Mouse (Mus musculus) liver, adult 2 months (tissue): ENCODE measurements at regions not wholly inside any gene's neighbourhood (a gene's known extent, or its start where the extent isn't known, plus 50 kb on each side); places are given as distances from the start of the nearest gene placed in this dataset.

ENCODE experiments used
- DNase-seq: peaks from one replicate; pipeline ENCODE4 v3.0.0-alpha.2; 2011; ENCODE audit warnings: low read depth, low spot score; ENCODE audit errors: extremely low read depth
- H3K27ac ChIP-seq: fragments of 200-500 bp; replicated peaks from 2 replicates; pipeline ENCODE4 v1.5.1; 2012; ENCODE audit warnings: low read depth, mild to moderate bottlenecking, control low read depth, inconsistent platforms, low read length; ENCODE audit not compliant: insufficient read depth
- H3K27me3 ChIP-seq: fragments of 200-500 bp; 2 replicates; pipeline ENCODE4 v1.6.1; 2012; ENCODE audit warnings: mild to moderate bottlenecking, moderate library complexity, low read length, inconsistent platforms; ENCODE audit not compliant: control insufficient read depth, insufficient read depth
- H3K36me3 ChIP-seq: fragments of 200-500 bp; 2 replicates; pipeline ENCODE4 v1.6.1; 2012; ENCODE audit warnings: low read length, inconsistent platforms; ENCODE audit not compliant: control insufficient read depth, insufficient read depth
- H3K4me1 ChIP-seq: fragments of 200-500 bp; 2 replicates; pipeline ENCODE4 v1.6.1; 2011; ENCODE audit warnings: low read length; ENCODE audit not compliant: control insufficient read depth, insufficient read depth
- H3K4me3 ChIP-seq: fragments of 200-500 bp; 2 replicates; pipeline ENCODE4 v1.5.1; 2011; ENCODE audit warnings: low read depth, mild to moderate bottlenecking, control low read depth, low read length, moderate library complexity; ENCODE audit not compliant: insufficient read depth
- H3K79me2 ChIP-seq: fragments of 200-500 bp; 2 replicates; pipeline ENCODE4 v1.6.1; 2012; ENCODE audit warnings: inconsistent platforms, mild to moderate bottlenecking, low read length, moderate library complexity; ENCODE audit not compliant: control insufficient read depth, insufficient read depth
- H3K9ac ChIP-seq: fragments of 200-500 bp; 2 replicates; pipeline ENCODE4 v1.6.1; 2012; ENCODE audit warnings: low read depth, mild to moderate bottlenecking, control low read depth, inconsistent platforms, low read length
- CTCF ChIP-seq: fragments of 200-500 bp; IDR thresholded peaks from 2 replicates; pipeline ENCODE4 v1.5.1; 2011; ENCODE audit warnings: low read depth, low read length, control low read depth
- POLR2A ChIP-seq: fragments of 200-500 bp; IDR thresholded peaks from 2 replicates; pipeline ENCODE4 v1.6.1; 2011; ENCODE audit warnings: low read length, control low read depth; ENCODE audit not compliant: insufficient read depth; ENCODE audit errors: extremely low read depth
- WGBS: fragments of 180-500 bp; shearing (Covaris S2); methylation state at CpG from one replicate; pipeline ENCODE4 v1.1.7; 2018; 5-methylcytosine and 5-hydroxymethylcytosine counted together

GRCm38 (mm10) chr13:6029461-6029860 lies 168.2 kb downstream of the Klf6 start:
- 91% methylated on average over 6 of the region's 6 CpGs for WGBS
- H3K27me3 ChIP-seq, result no peaks in the 10 kb centered on the region

GRCm38 (mm10) chr13:6030128-6030527 lies 168.8 kb downstream of the Klf6 start:
- Histone ChIP-seq H3K4me3 (no peak overlapping the region), H3K27me3 (no peaks in the 10 kb centered on the region), H3K4me1 (no peaks in the 10 kb centered on the region), H3K27ac (no peak overlapping the region), H3K9ac (no peak overlapping the region), H3K79me2 (no peaks in the 10 kb centered on the region), H3K36me3 (no peaks in the 10 kb centered on the region)
- TF ChIP-seq CTCF, result no peak
- TF ChIP-seq POLR2A, result no peak
- WGBS, result 61% methylated on average over 2 of the region's 2 CpGs
- no peak for DNase-seq

More at GRCm38 (mm10) chr13:6029461-6029860, 168.2 kb downstream of the Klf6 start:
- Histone ChIP-seq H3K27ac (no peak overlapping the region), H3K4me3 (no peak overlapping the region), H3K79me2 (no peaks in the 10 kb centered on the region), H3K36me3 (no peaks in the 10 kb centered on the region), H3K4me1 (no peaks in the 10 kb centered on the region), H3K9ac (no peak overlapping the region)
- TF ChIP-seq CTCF, result no peak
- no peak for TF ChIP-seq POLR2A
- DNase-seq, result no peak

- 90% methylated on average over 7 of the region's 7 CpGs for WGBS
Observed at GRCm38 (mm10) chr13:6040132-6040531, 178.8 kb downstream of the Klf6 start.

GRCm38 (mm10) chr13:6040663-6041062 lies 179.4 kb downstream of the Klf6 start:
- 78% methylated on average over 2 of the region's 2 CpGs for whole genome bisulfite sequencing
- H3K9ac ChIP-seq, result no peak overlapping the region
- no peaks in the 10 kb centered on the region for H3K79me2 ChIP-seq
- no peaks in the 10 kb centered on the region for H3K36me3 ChIP-seq
- no peak overlapping the region for H3K27ac ChIP-seq
- no peaks in the 10 kb centered on the region for H3K27me3 ChIP-seq
- H3K4me3 ChIP-seq, result no peak overlapping the region
- H3K4me1 ChIP-seq, result no peaks in the 10 kb centered on the region
- DNase-seq, result no peak
- TF ChIP-seq POLR2A (no peak), CTCF (no peak)

More at GRCm38 (mm10) chr13:6040132-6040531, 178.8 kb downstream of the Klf6 start:
- H3K27me3 ChIP-seq, result no peaks in the 10 kb centered on the region
- H3K9ac ChIP-seq, result no peak overlapping the region
- no peaks in the 10 kb centered on the region for H3K36me3 ChIP-seq
- no peak for DNase-seq
- H3K4me3 ChIP-seq, result no peak overlapping the region
- no peaks in the 10 kb centered on the region for H3K79me2 ChIP-seq
- no peaks in the 10 kb centered on the region for H3K4me1 ChIP-seq
- no peak overlapping the region for H3K27ac ChIP-seq
- TF ChIP-seq CTCF (no peak), POLR2A (no peak)

- H3K27me3 ChIP-seq, result no peaks in the 10 kb centered on the region
- 82% methylated on average over 6 of the region's 6 CpGs for WGBS
- no peaks in the 10 kb centered on the region for H3K4me1 ChIP-seq
- no peaks in the 10 kb centered on the region for H3K36me3 ChIP-seq
- no peaks in the 10 kb centered on the region for H3K79me2 ChIP-seq
- H3K27ac ChIP-seq, result no peak overlapping the region
- no peak for DNase-seq
- no peak overlapping the region for H3K9ac ChIP-seq
- no peak overlapping the region for H3K4me3 ChIP-seq
- no peak for TF ChIP-seq POLR2A
- TF ChIP-seq CTCF, result no peak
Observed at GRCm38 (mm10) chr13:6042495-6042894, 181.2 kb downstream of the Klf6 start.

- H3K27ac ChIP-seq, result no peak overlapping the region
- 12% methylated on average over 6 of the region's 6 CpGs for WGBS
- TF ChIP-seq CTCF (no peak), POLR2A (no peak)
Observed at GRCm38 (mm10) chr13:6059515-6060228, 198.4 kb downstream of the Klf6 start.

More at GRCm38 (mm10) chr13:6059515-6060228, 198.4 kb downstream of the Klf6 start:
- DNase-seq, result peak; percentile 97
- H3K4me1 ChIP-seq, result peaks cover 8% of the 10 kb centered on the region
- H3K27me3 ChIP-seq, result no peaks in the 10 kb centered on the region; the same call in 1 of the 2 replicates
- H3K36me3 ChIP-seq, result no peaks in the 10 kb centered on the region
- no peak overlapping the region for H3K9ac ChIP-seq
- no peaks in the 10 kb centered on the region for H3K79me2 ChIP-seq
- H3K4me3 ChIP-seq, result no peak overlapping the region
